Mouse (Mus musculus) lung, adult 2 months (tissue): ENCODE data around the gene Nadsyn1. TPM values are rescaled to one million over a fixed set of nuclear protein-coding genes. Genes with fewer than 3 reads are reported as not detected.
A peak's percentile ranks its signal among the peaks of the same experiment; 100 is the strongest.

Experiments used
- DNase-seq: peaks from one replicate; pipeline ENCODE4 v3.0.0; 2022
- H3K4me1 ChIP-seq: fragments of 200-500 bp; 2 replicates; pipeline ENCODE4 v1.6.1; 2011; ENCODE audit warnings: low read length; ENCODE audit not compliant: control insufficient read depth, insufficient read depth
- H3K4me3 ChIP-seq: fragments of 200-500 bp; replicated peaks from 2 replicates; pipeline ENCODE3; 2011; ENCODE audit warnings: low read depth, mild to moderate bottlenecking, control low read depth, low read length; ENCODE audit errors: extremely low read depth
- CTCF ChIP-seq: fragments of 200-500 bp; IDR thresholded peaks from 2 replicates; pipeline ENCODE4 v1.5.1; 2011; ENCODE audit warnings: mild to moderate bottlenecking, low read length, control low read depth; ENCODE audit not compliant: insufficient read depth
- POLR2A ChIP-seq: fragments of 200-500 bp; IDR thresholded peaks from 2 replicates; pipeline ENCODE4 v1.6.1; 2011; ENCODE audit warnings: low read depth, mild to moderate bottlenecking, control low read depth, low read length, borderline replicate concordance; ENCODE audit errors: extremely low read depth
- WGBS: fragments of 180-500 bp; shearing (Covaris S2); methylation state at CpG from one replicate; pipeline ENCODE4 v1.1.7; 2018; 5-methylcytosine and 5-hydroxymethylcytosine counted together
- polyA plus RNA-seq: library from polyadenylated mRNA; depleted of rRNA; stranded (reverse); fragments of >200 nt; gene quantifications from 2 replicates; pipeline ENCODE4 v1.2.3, GENCODE M21; 2012; rRNA removed

Nadsyn1 gene
- polyA plus RNA-seq = 9.9 and 10.7 TPM in 2 replicates

GRCm38 (mm10) chr7:143822375-143823265 is at the start of gene Nadsyn1, which contains the start of gene Dhcr7:
Gene Nadsyn1 (minus strand): TSS chr7:143822849.
Gene Dhcr7 (plus strand): TSS chr7:143823145.
- Histone ChIP-seq H3K4me3 (peak within 1 kb of the TSS; percentile 96), H3K4me1 (no peaks in the 10 kb centered on the region)
- TF ChIP-seq POLR2A (peak; percentile 96; the same call in 1 of the 2 replicates), CTCF (no peak)
- DNase-seq = peak; percentile 99
- under 1% methylated on average over 40 of the region's 40 CpGs for WGBS

- no peaks in the 10 kb centered on the region for H3K4me1 ChIP-seq
- no peak for DNase-seq
- no peak overlapping the region for H3K4me3 ChIP-seq
- 63% methylated on average over 4 of the region's 4 CpGs for WGBS
- TF ChIP-seq POLR2A (no peak), CTCF (no peak)
Measured at GRCm38 (mm10) chr7:143868874-143869273, 46.2 kb upstream of the Nadsyn1 start.

GRCm38 (mm10) chr7:143866538-143866937 is 43.9 kb upstream of the Nadsyn1 start, which contains the start of gene Gm498:
Gene Gm498 (plus strand): TSS chr7:143866838.
- WGBS = 71% methylated on average over 2 of the region's 2 CpGs
- H3K4me1 ChIP-seq = no peaks in the 10 kb centered on the region
- H3K4me3 ChIP-seq = no peak within 1 kb of the TSS
- no peak for TF ChIP-seq POLR2A
- TF ChIP-seq CTCF = no peak
- DNase-seq = no peak

- TF ChIP-seq POLR2A (no peak), CTCF (no peak)
- 90% methylated on average over 7 of the region's 8 CpGs for WGBS
- no peak for DNase-seq
- Histone ChIP-seq H3K4me3 (no peak overlapping the region), H3K4me1 (no peaks in the 10 kb centered on the region)
Measured at GRCm38 (mm10) chr7:143848768-143849482, 26.3 kb upstream of the Nadsyn1 start.

GRCm38 (mm10) chr7:143848127-143848767 is 25.6 kb upstream of the Nadsyn1 start:
- DNase-seq = no peak
- TF ChIP-seq CTCF (no peak), POLR2A (no peak)
- 82% methylated on average over 5 of the region's 5 CpGs for WGBS
- Histone ChIP-seq H3K4me3 (no peak overlapping the region), H3K4me1 (no peaks in the 10 kb centered on the region)

- no peak for DNase-seq
- 100% methylated on average over 8 of the region's 8 CpGs for WGBS
- no peak for TF ChIP-seq POLR2A
- TF ChIP-seq CTCF = no peak
- Histone ChIP-seq H3K4me3 (no peak overlapping the region), H3K4me1 (no peaks in the 10 kb centered on the region)
Measured at GRCm38 (mm10) chr7:143841301-143841700, 18.7 kb upstream of the Nadsyn1 start.

- 88% methylated on average over 5 of the region's 5 CpGs for WGBS
- TF ChIP-seq POLR2A = no peak
- TF ChIP-seq CTCF = no peak
- no peak overlapping the region for H3K4me3 ChIP-seq
- H3K4me1 ChIP-seq = no peaks in the 10 kb centered on the region
- no peak for DNase-seq
Measured at GRCm38 (mm10) chr7:143840121-143840520, 17.5 kb upstream of the Nadsyn1 start.

GRCm38 (mm10) chr7:143837705-143838358 is 15.2 kb upstream of the Nadsyn1 start:
- Histone ChIP-seq H3K4me3 (no peak overlapping the region), H3K4me1 (no peaks in the 10 kb centered on the region)
- no peak for DNase-seq
- TF ChIP-seq CTCF (no peak), POLR2A (no peak)
- 77% methylated on average over 3 of the region's 3 CpGs for WGBS

- no peak for DNase-seq
- Histone ChIP-seq H3K4me1 (0 out of 2 replicates have a peak, but pooled peaks cover 2% of the 10 kb centered on the region), H3K4me3 (no peak overlapping the region)
- TF ChIP-seq POLR2A (no peak), CTCF (no peak)
- 37% methylated on average over 3 of the region's 3 CpGs for WGBS
Measured at GRCm38 (mm10) chr7:143834972-143835371, 12.3 kb upstream of the Nadsyn1 start.
